Mouse (Mus musculus): Measurements from ENCODE around the gene Plxna2. TPM values are rescaled to one million over a fixed set of nuclear protein-coding genes. Genes with fewer than 3 reads are reported as not detected.

The Plxna2 gene
- total RNA-seq, 1 experiment from 2014 or later: not detected

DNA sequence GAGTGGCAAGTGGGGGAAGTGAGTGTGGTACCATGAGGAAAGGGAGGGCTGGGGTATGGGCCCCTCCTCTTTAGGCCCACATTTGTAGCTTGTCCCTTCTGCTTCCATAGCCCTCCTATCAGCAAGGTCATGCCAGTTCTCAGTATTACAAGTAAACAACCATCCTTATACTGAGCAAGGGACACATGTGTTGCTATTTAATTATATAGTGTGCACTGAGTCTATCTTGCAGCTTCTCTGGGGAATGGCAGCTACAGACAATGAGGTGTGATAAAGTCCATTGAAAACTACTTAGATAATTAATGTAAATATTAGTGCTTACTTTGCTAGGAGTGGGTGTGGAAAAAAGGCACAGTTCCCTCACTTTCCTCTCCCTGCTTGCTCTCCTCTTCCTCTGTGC is 75.0 kb downstream of the Plxna2 start:
- no peak for ATAC-seq (ENCODE audit: extremely low read depth, insufficient number of reproducible peaks, low FRiP score, poor library complexity, severe bottlenecking)

DNA sequence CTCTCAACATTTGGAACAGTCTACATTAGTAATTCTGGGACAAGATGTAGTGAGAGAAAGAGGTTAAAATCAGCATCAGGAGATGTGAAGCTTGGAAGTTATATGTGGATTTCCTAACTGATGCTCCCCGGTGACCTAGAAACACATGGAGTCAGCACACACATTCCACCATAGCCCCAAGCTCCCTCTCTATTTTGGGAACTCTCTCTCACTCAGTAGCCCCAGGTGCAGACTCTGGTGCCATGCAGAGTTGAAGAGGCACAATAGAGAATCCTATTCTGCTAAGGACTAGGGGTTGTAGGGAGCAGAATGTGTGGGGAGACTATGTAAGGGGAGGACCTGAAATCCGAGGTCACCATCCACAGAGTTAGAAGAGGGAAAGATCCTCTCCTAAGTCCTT is 75.5 kb downstream of the Plxna2 start:
- no peak for ATAC-seq (ENCODE audit: extremely low read depth, insufficient number of reproducible peaks, low FRiP score, poor library complexity, severe bottlenecking)

DNA sequence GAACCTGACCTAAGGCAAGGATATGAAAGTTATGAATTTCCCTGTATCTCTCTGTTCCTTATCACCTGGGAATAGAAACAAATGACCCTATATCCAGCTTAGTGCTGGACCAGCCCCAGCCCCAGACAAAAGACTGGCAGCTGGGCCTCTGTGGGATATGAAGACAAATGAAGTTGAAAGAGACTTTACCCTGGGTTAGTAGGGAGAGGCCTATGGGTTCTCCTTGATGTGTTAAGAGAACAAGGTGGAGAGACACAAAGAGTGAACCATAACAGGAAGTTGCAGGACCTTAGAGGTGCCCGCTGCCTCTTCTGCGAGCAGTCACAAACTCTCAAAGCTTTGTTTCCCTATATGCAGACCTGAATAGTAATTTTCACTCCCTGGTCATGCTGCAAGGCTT is 76.8 kb downstream of the Plxna2 start:
- no peak for ATAC-seq (ENCODE audit: extremely low read depth, insufficient number of reproducible peaks, low FRiP score, poor library complexity, severe bottlenecking)

DNA sequence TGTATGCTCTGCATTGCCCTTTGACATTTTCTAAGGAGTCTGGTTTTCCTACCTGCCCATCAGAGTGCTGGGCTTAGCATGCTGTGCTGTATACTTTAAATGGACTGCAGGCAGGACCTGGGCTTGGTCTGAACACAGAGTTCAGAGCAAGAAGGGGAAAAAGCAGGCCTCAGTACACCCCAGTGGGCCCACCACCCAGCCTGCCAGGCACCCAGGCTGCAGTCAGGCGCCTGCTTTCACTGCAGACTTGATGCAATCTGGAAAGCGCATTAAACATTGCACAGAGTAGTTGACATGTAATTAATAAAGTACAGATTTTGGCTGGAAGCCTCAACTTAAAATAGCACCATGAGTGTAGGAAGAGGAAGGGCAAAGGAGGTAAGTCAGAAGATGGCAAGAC is 79.4 kb downstream of the Plxna2 start:
- ATAC-seq (ENCODE audit: extremely low read depth, insufficient number of reproducible peaks, low FRiP score, poor library complexity, severe bottlenecking): no peak

DNA sequence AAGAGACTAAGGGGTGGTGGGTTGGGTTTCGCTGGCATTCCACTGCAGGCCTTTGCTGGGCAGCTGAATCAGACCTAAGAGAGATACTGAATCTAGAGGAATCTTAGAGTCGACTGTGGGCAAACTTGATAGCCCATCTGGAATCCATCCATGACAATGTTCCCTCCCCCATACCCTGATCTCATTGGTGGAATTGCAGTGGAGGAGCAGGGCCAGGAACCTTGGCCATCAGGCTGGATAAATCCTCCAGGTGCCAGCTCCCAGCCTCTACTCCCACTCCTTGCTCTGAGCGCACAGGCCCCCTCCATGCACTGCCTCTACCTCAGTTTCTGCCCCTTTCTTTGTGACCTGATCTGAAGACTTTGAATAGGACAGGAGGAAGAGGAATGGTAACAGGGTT is 81.3 kb downstream of the Plxna2 start:
- ATAC-seq (ENCODE audit: extremely low read depth, insufficient number of reproducible peaks, low FRiP score, poor library complexity, severe bottlenecking): no peak

DNA sequence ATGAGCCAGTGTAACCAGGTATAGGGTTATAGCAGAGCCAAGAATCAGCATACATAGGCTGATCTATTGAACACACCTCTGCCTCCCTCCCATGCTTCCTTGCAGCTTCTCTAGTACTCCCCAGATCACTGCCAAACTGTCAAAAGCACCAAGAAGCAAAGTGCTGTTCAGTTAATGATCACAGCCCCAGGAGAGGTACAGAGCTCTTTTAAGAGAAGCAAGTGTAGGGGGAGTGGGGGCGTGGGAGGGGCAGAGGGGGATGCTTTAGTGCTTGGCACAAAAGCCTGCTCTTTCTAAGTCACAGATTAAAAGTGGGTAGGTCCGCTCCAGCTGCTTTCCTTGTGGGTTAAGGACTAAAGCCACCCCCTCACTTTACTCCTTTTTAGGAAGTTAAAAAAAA is 85.2 kb downstream of the Plxna2 start:
- no peak for ATAC-seq (ENCODE audit: extremely low read depth, insufficient number of reproducible peaks, low FRiP score, poor library complexity, severe bottlenecking)

DNA sequence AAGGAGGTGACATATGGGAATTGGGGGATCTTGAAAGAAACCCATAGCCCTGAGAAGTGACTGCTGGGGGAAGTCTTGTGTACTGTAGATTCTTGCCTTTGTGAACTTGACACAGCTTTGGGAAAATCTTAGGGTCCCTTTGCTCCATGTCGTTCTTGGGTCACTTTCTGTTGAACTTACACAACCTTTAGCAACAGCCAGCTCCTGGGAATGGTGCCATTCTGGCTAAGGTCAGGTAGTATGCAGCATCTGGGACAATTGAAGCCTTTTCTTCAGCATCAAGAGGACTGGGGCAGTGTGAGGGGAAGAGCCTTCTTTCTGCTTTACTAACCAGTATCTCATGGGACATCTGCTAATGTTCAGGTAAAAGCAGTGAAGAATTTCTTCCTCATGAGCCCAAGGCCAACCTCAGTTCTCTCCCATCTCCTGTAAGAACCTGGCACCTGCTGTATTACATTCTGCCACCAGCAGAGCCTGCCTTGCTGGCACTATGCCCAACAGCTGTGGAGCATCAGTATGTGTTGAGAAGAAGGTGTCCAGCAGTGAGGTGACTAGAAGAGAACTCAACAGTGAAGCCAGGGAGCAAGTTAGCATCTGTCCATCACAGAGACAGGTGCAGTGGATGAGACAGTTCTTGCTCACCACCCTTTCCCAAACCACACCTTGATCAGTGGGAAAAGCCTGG is 86.3 kb downstream of the Plxna2 start:
- no peak for ATAC-seq (ENCODE audit: extremely low read depth, insufficient number of reproducible peaks, low FRiP score, poor library complexity, severe bottlenecking)

DNA sequence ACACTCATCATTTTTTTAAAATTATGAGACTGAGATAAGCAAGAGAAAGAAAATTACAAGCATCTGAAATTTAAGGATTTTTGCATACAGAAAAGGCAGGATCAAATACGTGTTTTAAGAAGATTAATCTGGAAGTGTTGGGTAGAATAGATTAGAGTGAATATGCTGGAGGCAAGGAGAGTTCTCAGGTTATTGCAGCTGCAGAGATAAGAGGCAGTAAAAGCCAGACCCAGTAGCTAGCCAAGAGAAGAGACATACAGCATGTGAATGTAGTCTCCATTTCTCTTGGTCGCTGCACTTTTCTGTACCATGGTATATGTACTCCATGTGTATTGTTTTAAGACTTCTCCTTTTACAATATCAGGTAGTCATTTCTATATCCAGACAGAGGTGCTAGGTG is 88.5 kb downstream of the Plxna2 start:
- ATAC-seq (ENCODE audit: extremely low read depth, insufficient number of reproducible peaks, low FRiP score, poor library complexity, severe bottlenecking): no peak

DNA sequence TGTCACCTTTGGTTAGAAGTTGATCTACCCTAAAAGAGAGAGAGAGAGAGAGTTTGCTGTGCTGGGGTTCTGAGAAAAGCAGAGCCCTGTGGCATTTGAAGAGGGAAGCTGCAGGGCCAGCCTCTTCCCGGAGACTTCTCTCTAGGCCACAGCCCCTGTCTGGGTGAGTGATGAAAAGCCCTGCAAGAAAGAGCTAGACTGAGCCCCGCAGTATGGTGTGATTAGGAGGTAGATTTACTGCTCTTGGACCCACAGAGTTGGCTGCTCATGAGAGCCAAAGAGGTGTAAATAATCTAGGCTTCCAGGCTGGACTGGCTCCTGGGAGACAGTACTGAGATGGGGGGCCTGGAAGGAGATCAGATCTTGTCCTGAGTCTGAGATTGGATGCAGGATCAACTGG is 94.4 kb downstream of the Plxna2 start:
- no peak for ATAC-seq (ENCODE audit: extremely low read depth, insufficient number of reproducible peaks, low FRiP score, poor library complexity, severe bottlenecking)

DNA sequence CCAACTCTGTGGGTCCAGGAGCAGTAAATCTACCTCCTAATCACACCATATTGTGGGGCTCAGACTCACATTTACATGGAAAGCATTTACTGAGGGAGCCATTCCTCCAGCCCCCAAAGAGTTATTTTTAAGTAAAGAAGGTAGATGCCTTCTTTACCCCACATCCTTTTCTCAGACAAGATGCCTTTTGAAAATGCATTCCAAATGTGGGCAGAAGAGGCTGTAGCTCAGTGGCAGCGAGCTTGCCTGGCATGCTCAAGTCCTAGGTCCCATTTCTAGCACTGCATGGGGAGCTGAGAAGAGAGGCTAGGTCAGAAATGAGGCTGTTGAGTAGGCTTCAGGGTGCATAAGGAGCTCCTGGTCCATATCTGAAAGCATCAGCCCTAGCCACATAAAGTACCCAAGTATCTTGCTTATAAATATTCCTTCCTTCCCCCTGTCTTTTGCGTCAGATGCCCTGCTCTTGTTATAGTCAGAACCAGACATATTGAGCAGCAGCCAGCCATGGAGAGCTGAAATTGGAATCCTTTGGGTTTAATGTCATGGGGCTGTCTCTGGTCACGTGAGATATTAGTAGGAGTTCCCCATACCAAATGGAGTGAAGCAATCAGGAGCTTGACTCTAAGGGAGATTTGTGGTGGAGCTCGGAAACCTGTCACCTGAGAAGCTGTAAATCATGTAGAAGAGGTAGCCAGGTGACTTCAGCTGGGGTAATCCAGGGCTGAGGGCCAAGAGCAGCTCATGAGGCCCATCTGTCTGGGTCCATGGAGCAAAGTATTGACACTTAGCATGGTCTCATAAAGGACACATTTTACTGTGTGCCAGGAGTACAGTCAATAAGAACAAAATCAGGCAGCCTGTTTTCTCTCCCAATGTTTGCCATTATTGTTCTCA is 96.4 kb downstream of the Plxna2 start:
- ATAC-seq (ENCODE audit: extremely low read depth, insufficient number of reproducible peaks, low FRiP score, poor library complexity, severe bottlenecking): no peak

DNA sequence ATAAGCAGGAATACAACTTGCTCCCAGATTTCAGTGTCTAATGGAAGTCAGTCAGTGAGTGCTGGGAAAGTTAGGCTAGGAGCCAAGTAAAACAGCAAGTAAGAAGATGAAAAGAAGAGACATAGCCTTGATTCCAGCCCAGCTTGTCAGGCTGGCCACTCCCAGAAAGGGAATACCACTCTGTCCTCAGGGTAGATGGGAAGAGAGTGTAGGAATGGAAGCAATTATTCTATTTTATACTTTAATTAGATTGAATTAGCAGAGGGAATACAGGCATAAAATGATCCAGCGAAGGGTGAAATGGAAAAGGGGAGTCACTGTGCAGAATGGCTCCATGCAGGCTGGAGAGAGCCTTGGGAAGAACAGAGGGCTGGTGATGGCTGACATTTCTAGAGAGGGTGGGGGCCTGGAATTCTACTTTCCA is 99.4 kb downstream of the Plxna2 start:
- no peak for ATAC-seq (ENCODE audit: extremely low read depth, insufficient number of reproducible peaks, low FRiP score, poor library complexity, severe bottlenecking)

DNA sequence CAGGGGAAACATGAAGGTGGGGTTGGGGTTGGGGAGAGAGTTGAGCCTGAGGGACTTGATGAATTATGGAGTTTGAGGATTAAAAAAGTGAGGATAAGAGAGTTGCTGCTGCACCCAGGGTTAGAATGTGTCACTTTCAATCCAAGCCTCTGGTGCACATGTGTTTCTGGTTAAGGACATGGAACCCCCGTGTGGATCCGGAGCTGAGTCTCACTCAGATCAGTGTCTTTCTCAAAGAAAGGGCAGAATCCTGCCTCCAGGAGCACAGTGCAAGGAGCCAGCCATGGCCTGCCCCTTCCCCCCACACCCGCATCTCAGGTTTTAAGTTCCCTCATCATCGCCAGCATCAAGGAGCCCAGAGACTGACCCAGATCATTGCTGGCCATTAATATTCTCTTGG is 102.4 kb downstream of the Plxna2 start:
- ATAC-seq (ENCODE audit: extremely low read depth, insufficient number of reproducible peaks, low FRiP score, poor library complexity, severe bottlenecking): no peak

DNA sequence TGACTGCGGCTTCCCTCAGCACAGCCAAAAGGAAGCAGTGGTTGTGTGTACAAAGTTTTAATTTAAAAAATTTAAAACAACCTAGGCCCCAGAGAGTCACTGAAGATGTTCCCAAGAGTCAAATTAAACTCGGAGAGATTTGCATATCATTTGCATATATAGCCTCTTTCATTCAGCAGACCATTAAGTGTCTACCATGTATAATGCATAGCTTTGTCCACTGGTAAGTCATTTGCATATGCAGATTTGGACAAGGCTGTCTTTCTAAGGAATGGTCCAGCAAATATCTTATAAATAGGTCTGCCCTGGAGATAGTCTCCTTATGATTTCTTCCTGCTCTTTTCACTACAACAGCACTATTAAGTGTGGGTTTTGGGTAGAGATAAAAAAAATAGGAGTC is 103.2 kb downstream of the Plxna2 start:
- ATAC-seq (ENCODE audit: extremely low read depth, insufficient number of reproducible peaks, low FRiP score, poor library complexity, severe bottlenecking): no peak

DNA sequence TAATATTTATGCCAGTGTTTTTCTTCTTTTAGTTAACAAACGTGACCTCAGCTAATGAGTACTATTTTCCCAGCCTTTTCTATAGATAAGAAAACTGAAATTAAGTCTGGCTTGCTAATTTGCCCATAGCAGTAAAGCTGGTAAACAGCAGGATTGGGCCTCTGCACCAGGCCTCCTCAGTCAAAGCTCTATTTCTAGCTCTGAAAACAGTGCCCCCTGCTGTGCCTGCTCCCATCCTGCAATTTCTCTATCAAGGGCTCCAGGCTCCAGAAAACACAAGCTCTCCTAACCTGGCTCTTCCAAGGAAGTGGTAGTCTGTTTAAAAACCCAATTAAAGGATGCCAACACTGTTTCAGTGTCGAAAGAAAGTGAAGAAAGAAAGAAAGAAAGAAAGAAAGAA is 104.3 kb downstream of the Plxna2 start:
- ATAC-seq (ENCODE audit: extremely low read depth, insufficient number of reproducible peaks, low FRiP score, poor library complexity, severe bottlenecking): no peak

DNA sequence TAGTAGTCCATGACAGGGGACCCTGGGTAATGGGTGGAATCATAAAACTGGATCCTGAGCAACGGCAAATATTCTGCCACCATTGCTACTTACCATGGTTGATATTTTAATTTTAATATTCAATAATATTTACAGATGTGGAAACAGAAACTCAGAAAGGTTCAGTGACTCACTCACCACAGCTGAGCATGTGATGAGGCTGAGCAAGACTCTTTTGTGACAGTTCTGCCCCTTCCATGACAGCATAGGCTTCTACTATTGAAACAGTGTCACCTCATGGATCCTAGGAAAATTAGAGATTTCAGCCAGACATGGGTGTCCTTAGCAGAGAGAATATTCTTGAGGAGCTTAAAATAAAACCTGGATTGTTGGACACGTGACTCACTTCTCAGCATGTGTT is 116.8 kb downstream of the Plxna2 start:
- no peak for ATAC-seq (ENCODE audit: extremely low read depth, insufficient number of reproducible peaks, low FRiP score, poor library complexity, severe bottlenecking)

DNA sequence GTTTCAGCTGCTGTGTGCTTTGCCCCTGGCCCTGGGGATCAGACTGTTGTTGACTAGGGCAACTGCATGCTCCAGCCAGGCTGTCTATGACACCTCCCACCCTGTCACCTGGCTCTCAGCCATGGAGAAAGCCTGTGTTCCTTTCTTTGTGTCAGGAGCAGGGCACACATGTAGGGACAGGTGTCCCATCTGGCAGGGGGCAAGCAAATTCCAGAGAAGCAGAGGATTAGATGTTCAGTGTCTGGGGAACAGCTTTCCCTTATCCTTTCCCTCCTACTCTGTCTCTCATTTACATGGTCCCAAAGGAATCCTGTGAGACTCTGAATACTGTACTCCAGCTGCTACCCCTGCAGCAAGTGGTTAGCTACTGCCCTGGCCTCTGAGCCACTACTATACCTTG is 121.9 kb downstream of the Plxna2 start:
- ATAC-seq (ENCODE audit: extremely low read depth, insufficient number of reproducible peaks, low FRiP score, poor library complexity, severe bottlenecking): no peak

DNA sequence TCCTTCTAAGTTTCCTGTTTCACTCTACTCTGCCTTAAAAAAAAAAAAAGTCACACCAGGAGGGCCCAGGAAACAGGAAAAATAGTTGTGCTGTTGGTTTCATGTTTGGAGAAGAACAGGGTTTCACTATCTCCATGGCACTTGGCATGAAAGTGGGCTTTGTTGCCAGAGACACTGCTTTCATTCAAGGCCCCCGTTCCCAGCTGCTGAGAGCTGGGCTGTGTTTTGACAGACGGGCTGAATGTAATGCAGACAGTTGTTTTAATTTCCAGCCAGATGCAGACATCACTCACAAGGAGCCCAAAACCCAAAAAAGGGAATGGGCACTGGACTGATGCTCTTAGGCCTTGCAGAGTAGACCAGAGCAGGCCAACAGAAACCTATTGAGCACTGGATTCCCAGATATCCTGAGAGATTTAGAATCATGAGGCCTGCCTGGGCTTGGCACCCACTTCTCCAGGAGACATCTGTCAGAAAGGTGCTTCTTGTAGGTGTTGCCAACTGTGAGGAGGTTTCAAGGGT is 124.9 kb downstream of the Plxna2 start:
- no peak for ATAC-seq (ENCODE audit: extremely low read depth, insufficient number of reproducible peaks, low FRiP score, poor library complexity, severe bottlenecking)

DNA sequence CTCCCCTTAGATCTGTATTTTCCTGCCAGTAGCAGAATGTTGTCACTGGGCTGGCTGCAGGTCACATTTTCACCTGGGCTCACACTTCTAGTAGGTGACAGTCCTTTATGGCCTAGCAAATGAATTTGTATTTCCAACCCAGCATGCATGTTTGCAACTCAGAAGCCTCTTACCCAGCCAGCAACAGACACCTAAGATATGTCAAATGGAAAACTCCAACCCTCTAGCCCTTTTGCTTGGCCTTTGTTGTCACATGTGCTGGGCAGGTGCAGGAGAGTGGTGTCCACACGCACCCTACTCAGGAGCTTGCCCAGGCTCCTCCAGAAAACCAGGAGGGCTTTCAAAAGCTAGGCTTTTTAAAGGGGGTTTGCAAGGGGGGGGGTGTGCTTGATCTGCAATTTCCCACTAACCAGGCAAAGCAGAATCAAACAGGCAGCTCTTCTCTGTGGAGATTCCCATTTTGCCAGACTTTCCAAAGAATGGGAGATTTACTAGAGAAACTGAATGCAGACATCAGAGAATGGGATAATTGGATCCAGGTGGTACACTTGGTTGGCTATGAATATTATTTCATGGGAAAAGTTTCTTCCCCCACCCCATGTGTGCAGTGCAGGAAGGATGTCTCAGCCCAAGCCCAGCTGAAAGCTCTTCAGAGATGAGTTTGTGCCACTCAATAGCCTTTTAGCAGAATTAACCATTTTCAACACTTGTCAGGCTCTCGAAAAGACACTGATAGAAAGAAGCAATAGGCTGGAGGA is 127.3 kb downstream of the Plxna2 start:
- no peak for ATAC-seq (ENCODE audit: extremely low read depth, insufficient number of reproducible peaks, low FRiP score, poor library complexity, severe bottlenecking)

DNA sequence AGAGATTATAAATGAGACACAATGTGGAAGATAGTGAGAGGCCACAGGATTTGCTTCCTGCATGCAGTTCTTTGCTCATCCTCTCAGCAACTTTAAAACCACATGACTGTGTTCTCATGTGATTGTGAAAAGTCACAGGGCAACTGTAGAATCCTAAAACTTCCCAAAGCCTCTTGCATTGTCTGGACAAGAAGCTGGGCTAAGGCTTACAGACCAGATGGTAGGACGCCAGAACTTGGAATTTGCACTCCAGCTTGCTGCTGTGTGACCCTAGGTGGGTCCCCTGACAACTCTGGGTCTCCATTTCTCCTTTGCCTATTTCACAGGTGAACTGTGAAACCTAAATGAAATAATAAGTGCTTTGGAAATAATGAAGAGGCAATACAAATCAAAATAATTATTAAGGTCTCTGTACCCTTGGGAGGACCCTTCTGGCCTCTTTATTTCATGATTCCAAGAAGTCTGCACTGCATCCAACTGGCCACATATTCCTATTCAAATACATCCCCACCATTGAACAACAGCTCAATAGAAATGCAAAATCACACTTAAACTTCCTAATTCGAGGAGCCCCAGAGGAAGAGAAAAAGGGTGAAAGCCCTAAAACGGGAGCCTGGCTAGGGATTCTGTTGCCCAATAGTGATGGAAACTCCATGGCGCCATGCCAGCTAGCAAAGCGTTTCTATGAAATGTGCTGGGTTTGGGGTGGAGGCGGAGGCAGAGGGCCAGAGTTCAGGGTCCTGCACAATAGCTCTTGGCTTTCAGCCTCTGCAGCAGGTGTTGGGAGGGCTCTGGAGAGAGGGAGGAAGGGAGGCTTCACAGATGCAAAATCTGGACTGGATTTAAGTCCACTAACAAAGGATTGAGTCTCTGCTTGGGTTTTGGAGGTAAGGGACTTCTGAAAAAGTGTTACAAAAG is 128.6 kb downstream of the Plxna2 start:
- no peak for ATAC-seq (ENCODE audit: extremely low read depth, insufficient number of reproducible peaks, low FRiP score, poor library complexity, severe bottlenecking)

Data from neutrophil, adult 5-6 weeks (primary cell).